Mouse (Mus musculus): ENCODE measurements at regions not wholly inside any gene's neighbourhood (a gene's known extent, or its start where the extent isn't known, plus 50 kb on each side); places are given as distances from the start of the nearest gene placed in this dataset.

GRCm38 (mm10) chr13:119263561-119263960 is 164.8 kb upstream of the Paip1 start:
- H3K27ac ChIP-seq (replicated peaks; ENCODE audit: low read depth, low read length), result no peak overlapping the region
- 66% methylated on average over 2 of the region's 2 CpGs for WGBS
- DNase-seq, result no peak
- H3K9me3 ChIP-seq (ENCODE audit: control insufficient read depth, low read length), result no peaks in the 10 kb centered on the region
- H3K4me3 ChIP-seq (replicated peaks; ENCODE audit: low read depth, low read length), result no peak overlapping the region
- H3K4me2 ChIP-seq (ENCODE audit: low read length), result no peak overlapping the region
- no peak for ATAC-seq (ENCODE audit: low FRiP score, low TSS enrichment)
- no peaks in the 10 kb centered on the region for H3K4me1 ChIP-seq (ENCODE audit: control insufficient read depth, insufficient read depth, low read length)
- no peaks in the 10 kb centered on the region for H3K36me3 ChIP-seq (ENCODE audit: control insufficient read depth, insufficient read depth, low read length)
- H3K9ac ChIP-seq (replicated peaks; ENCODE audit: low read length), result no peak overlapping the region
- no peaks in the 10 kb centered on the region for H3K27me3 ChIP-seq (ENCODE audit: control insufficient read depth, insufficient read depth, low read length)

GRCm38 (mm10) chr13:119267608-119268300 is 160.6 kb upstream of the Paip1 start:
- Histone ChIP-seq H3K27ac (replicated peaks; ENCODE audit: low read depth, low read length) (no peak overlapping the region), H3K9me3 (ENCODE audit: control insufficient read depth, low read length) (no peaks in the 10 kb centered on the region), H3K36me3 (ENCODE audit: control insufficient read depth, insufficient read depth, low read length) (no peaks in the 10 kb centered on the region), H3K4me2 (ENCODE audit: low read length) (no peak overlapping the region), H3K4me3 (replicated peaks; ENCODE audit: low read depth, low read length) (no peak overlapping the region), H3K4me1 (ENCODE audit: control insufficient read depth, insufficient read depth, low read length) (no peaks in the 10 kb centered on the region), H3K27me3 (ENCODE audit: control insufficient read depth, insufficient read depth, low read length) (no peaks in the 10 kb centered on the region), H3K9ac (replicated peaks; ENCODE audit: low read length) (no peak overlapping the region)
- ATAC-seq (ENCODE audit: low FRiP score, low TSS enrichment), result no peak
- no peak for DNase-seq
- WGBS, result 92% methylated on average over 4 of the region's 4 CpGs

GRCm38 (mm10) chr13:119268301-119268675 is 160.1 kb upstream of the Paip1 start:
- Histone ChIP-seq H3K4me3 (replicated peaks; ENCODE audit: low read depth, low read length) (no peak overlapping the region), H3K27ac (replicated peaks; ENCODE audit: low read depth, low read length) (no peak overlapping the region), H3K27me3 (ENCODE audit: control insufficient read depth, insufficient read depth, low read length) (no peaks in the 10 kb centered on the region), H3K4me2 (ENCODE audit: low read length) (no peak overlapping the region), H3K9me3 (ENCODE audit: control insufficient read depth, low read length) (no peaks in the 10 kb centered on the region), H3K4me1 (ENCODE audit: control insufficient read depth, insufficient read depth, low read length) (no peaks in the 10 kb centered on the region), H3K36me3 (ENCODE audit: control insufficient read depth, insufficient read depth, low read length) (no peaks in the 10 kb centered on the region), H3K9ac (replicated peaks; ENCODE audit: low read length) (no peak overlapping the region)
- ATAC-seq (ENCODE audit: low FRiP score, low TSS enrichment), result no peak
- DNase-seq, result no peak
- WGBS, result 93% methylated on average over 10 of the region's 10 CpGs

DNA sequence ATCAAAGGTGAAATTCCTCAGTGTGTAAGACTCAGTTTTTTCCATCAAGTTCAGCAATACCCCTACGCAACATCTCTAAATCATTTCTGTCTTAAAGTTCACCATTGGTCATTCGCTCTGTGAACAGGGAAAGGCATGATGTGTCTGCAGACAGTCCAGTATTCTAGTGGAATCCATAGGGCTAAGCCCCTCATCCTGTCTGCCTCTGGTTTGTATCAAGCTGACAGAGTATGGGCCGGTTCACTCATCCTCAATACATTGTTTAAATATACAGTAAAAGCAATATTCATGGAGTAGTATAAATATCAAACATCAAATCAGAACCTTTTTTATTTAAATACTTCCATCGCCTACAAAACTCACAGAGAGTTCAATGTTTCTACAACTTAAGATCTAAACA is 152.9 kb upstream of the Paip1 start:
- no peak overlapping the region for H3K4me2 ChIP-seq (ENCODE audit: low read length)
- H3K27ac ChIP-seq (replicated peaks; ENCODE audit: low read depth, low read length), result no peak overlapping the region
- no peak overlapping the region for H3K4me3 ChIP-seq (replicated peaks; ENCODE audit: low read depth, low read length)
- H3K27me3 ChIP-seq (ENCODE audit: control insufficient read depth, insufficient read depth, low read length), result no peaks in the 10 kb centered on the region
- H3K9me3 ChIP-seq (ENCODE audit: control insufficient read depth, low read length), result no peaks in the 10 kb centered on the region
- DNase-seq (no peak), ATAC-seq (ENCODE audit: low FRiP score, low TSS enrichment) (no peak)
- no peaks in the 10 kb centered on the region for H3K36me3 ChIP-seq (ENCODE audit: control insufficient read depth, insufficient read depth, low read length)
- H3K9ac ChIP-seq (replicated peaks; ENCODE audit: low read length), result no peak overlapping the region
- no peaks in the 10 kb centered on the region for H3K4me1 ChIP-seq (ENCODE audit: control insufficient read depth, insufficient read depth, low read length)
- 95% methylated on average over 4 of the region's 4 CpGs for WGBS

- H3K27ac ChIP-seq (replicated peaks; ENCODE audit: low read depth, low read length), result no peak overlapping the region
- ATAC-seq (ENCODE audit: low FRiP score, low TSS enrichment), result no peak
Observed at GRCm38 (mm10) chr13:119277308-119277948, 151.0 kb upstream of the Paip1 start.

GRCm38 (mm10) chr13:119279449-119279848 is 149.0 kb upstream of the Paip1 start:
- Histone ChIP-seq H3K27ac (replicated peaks; ENCODE audit: low read depth, low read length) (no peak overlapping the region), H3K9ac (replicated peaks; ENCODE audit: low read length) (no peak overlapping the region), H3K27me3 (ENCODE audit: control insufficient read depth, insufficient read depth, low read length) (no peaks in the 10 kb centered on the region), H3K4me3 (replicated peaks; ENCODE audit: low read depth, low read length) (no peak overlapping the region), H3K4me2 (ENCODE audit: low read length) (no peak overlapping the region), H3K4me1 (ENCODE audit: control insufficient read depth, insufficient read depth, low read length) (no peaks in the 10 kb centered on the region), H3K36me3 (ENCODE audit: control insufficient read depth, insufficient read depth, low read length) (no peaks in the 10 kb centered on the region), H3K9me3 (ENCODE audit: control insufficient read depth, low read length) (no peaks in the 10 kb centered on the region)
- ATAC-seq (ENCODE audit: low FRiP score, low TSS enrichment) (no peak), DNase-seq (no peak)
- 95% methylated on average over 8 of the region's 8 CpGs for WGBS

More at GRCm38 (mm10) chr13:119277308-119277948, 151.0 kb upstream of the Paip1 start:
- 78% methylated on average over 13 of the region's 13 CpGs for WGBS
- no peak overlapping the region for H3K4me3 ChIP-seq (replicated peaks; ENCODE audit: low read depth, low read length)
- H3K4me1 ChIP-seq (ENCODE audit: control insufficient read depth, insufficient read depth, low read length), result no peaks in the 10 kb centered on the region
- H3K27me3 ChIP-seq (ENCODE audit: control insufficient read depth, insufficient read depth, low read length), result no peaks in the 10 kb centered on the region
- DNase-seq, result no peak
- no peak overlapping the region for H3K9ac ChIP-seq (replicated peaks; ENCODE audit: low read length)
- no peaks in the 10 kb centered on the region for H3K36me3 ChIP-seq (ENCODE audit: control insufficient read depth, insufficient read depth, low read length)
- H3K9me3 ChIP-seq (ENCODE audit: control insufficient read depth, low read length), result no peaks in the 10 kb centered on the region
- no peak overlapping the region for H3K4me2 ChIP-seq (ENCODE audit: low read length)

DNA sequence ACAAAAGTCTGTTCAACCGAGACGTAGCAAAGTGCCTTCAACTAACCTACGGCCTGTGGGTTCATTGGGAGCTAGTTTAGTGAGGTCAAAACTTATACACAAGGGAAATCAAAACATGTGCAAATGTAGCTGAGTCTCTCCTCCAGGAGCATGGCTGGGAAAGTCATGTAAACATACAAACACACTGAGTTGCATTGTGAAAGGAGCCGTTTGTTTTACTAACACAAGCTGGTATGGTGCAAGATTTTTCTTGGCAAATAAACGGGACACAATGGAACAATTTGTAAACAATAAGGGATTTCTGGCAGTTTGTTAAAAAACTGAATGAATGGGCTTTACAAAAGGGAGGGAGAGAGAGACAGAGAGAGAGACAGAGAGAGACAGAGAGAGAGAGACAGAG is 147.8 kb upstream of the Paip1 start:
- ATAC-seq (ENCODE audit: low FRiP score, low TSS enrichment), result no peak
- 85% methylated on average over 5 of the region's 5 CpGs for WGBS
- Histone ChIP-seq H3K27me3 (ENCODE audit: control insufficient read depth, insufficient read depth, low read length) (no peaks in the 10 kb centered on the region), H3K4me2 (ENCODE audit: low read length) (no peak overlapping the region), H3K36me3 (ENCODE audit: control insufficient read depth, insufficient read depth, low read length) (no peaks in the 10 kb centered on the region), H3K9me3 (ENCODE audit: control insufficient read depth, low read length) (no peaks in the 10 kb centered on the region), H3K27ac (replicated peaks; ENCODE audit: low read depth, low read length) (no peak overlapping the region), H3K4me3 (replicated peaks; ENCODE audit: low read depth, low read length) (no peak overlapping the region), H3K9ac (replicated peaks; ENCODE audit: low read length) (no peak overlapping the region), H3K4me1 (ENCODE audit: control insufficient read depth, insufficient read depth, low read length) (no peaks in the 10 kb centered on the region)
- DNase-seq, result no peak

DNA sequence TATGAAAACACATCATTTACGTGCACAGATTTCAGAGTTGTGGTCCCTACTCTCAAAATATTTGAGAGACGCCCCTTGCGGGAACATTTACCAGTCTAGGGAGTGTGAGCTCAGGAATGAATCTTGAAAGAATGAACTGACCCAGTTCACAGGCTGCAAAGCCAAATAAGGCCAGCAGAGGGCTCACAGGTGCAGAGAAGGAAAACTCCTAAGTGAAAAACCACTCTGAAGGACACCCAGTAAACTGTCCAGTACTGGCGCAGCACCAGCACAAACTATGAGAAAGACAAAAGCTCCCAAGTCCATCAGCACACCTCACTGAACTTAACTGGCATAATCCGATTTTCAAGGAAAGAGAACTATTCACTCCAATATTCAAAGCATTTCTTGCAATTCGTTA is 145.0 kb upstream of the Paip1 start:
- Histone ChIP-seq H3K4me3 (replicated peaks; ENCODE audit: low read depth, low read length) (no peak overlapping the region), H3K9ac (replicated peaks; ENCODE audit: low read length) (no peak overlapping the region), H3K27me3 (ENCODE audit: control insufficient read depth, insufficient read depth, low read length) (no peaks in the 10 kb centered on the region), H3K27ac (replicated peaks; ENCODE audit: low read depth, low read length) (no peak overlapping the region), H3K9me3 (ENCODE audit: control insufficient read depth, low read length) (no peaks in the 10 kb centered on the region), H3K4me1 (ENCODE audit: control insufficient read depth, insufficient read depth, low read length) (no peaks in the 10 kb centered on the region), H3K36me3 (ENCODE audit: control insufficient read depth, insufficient read depth, low read length) (no peaks in the 10 kb centered on the region), H3K4me2 (ENCODE audit: low read length) (no peak overlapping the region)
- WGBS, result 46% methylated on average over 6 of the region's 6 CpGs
- ATAC-seq (ENCODE audit: low FRiP score, low TSS enrichment) (peak; percentile 48; the same call in 1 of the 2 replicates), DNase-seq (peak; percentile 82)

GRCm38 (mm10) chr13:119309238-119309637 is 119.2 kb upstream of the Paip1 start:
- H3K9ac ChIP-seq (replicated peaks; ENCODE audit: low read length), result no peak overlapping the region
- WGBS, result 90% methylated on average over 1 of the region's 1 CpGs
- H3K4me1 ChIP-seq (ENCODE audit: control insufficient read depth, insufficient read depth, low read length), result no peaks in the 10 kb centered on the region
- DNase-seq, result no peak
- no peaks in the 10 kb centered on the region for H3K27me3 ChIP-seq (ENCODE audit: control insufficient read depth, insufficient read depth, low read length)
- no peak overlapping the region for H3K4me2 ChIP-seq (ENCODE audit: low read length)
- H3K4me3 ChIP-seq (replicated peaks; ENCODE audit: low read depth, low read length), result no peak overlapping the region
- H3K27ac ChIP-seq (replicated peaks; ENCODE audit: low read depth, low read length), result no peak overlapping the region
- no peak for ATAC-seq (ENCODE audit: low FRiP score, low TSS enrichment)
- H3K36me3 ChIP-seq (ENCODE audit: control insufficient read depth, insufficient read depth, low read length), result no peaks in the 10 kb centered on the region
- H3K9me3 ChIP-seq (ENCODE audit: control insufficient read depth, low read length), result no peaks in the 10 kb centered on the region
